Mouse (Mus musculus) c-Kit-negative CD71-positive TER-119-positive erythroid progenitor cells, embryonic 14.5 days (primary cell): ENCODE measurements around the gene Map4k1.

ENCODE experiments used
- DNase-seq: peaks from one replicate; pipeline ENCODE4 v3.0.0-alpha.2; 2013; ENCODE audit warnings: low read depth, low spot score

The Map4k1 gene

GRCm38 (mm10) chr7:29026195-29026594, 44.3 kb downstream of the Map4k1 start:
- no peak for DNase-seq

GRCm38 (mm10) chr7:29026811-29027210, 45.0 kb downstream of the Map4k1 start:
- DNase-seq, result no peak

GRCm38 (mm10) chr7:29028761-29029160, 46.9 kb downstream of the Map4k1 start:
- no peak for DNase-seq

GRCm38 (mm10) chr7:29029690-29030656, 48.1 kb downstream of the Map4k1 start:
- DNase-seq, result peak; percentile 31

GRCm38 (mm10) chr7:29031641-29032040, 49.8 kb downstream of the Map4k1 start:
- no peak for DNase-seq

- DNase-seq, result no peak
Observed at GRCm38 (mm10) chr7:29032685-29033084, 50.8 kb downstream of the Map4k1 start.

GRCm38 (mm10) chr7:29037261-29037660, 55.4 kb downstream of the Map4k1 start:
- no peak for DNase-seq

GRCm38 (mm10) chr7:29039604-29039984, 57.7 kb downstream of the Map4k1 start:
- peak; percentile 77 for DNase-seq

GRCm38 (mm10) chr7:29039985-29040661, 58.3 kb downstream of the Map4k1 start:
- DNase-seq, result no peak

- no peak for DNase-seq
Observed at GRCm38 (mm10) chr7:29041194-29041593, 59.3 kb downstream of the Map4k1 start.

GRCm38 (mm10) chr7:29043016-29043673, 61.3 kb downstream of the Map4k1 start:
- no peak for DNase-seq

- no peak for DNase-seq
Observed at GRCm38 (mm10) chr7:29043674-29044057, 61.8 kb downstream of the Map4k1 start.

GRCm38 (mm10) chr7:29044302-29044701, 62.5 kb downstream of the Map4k1 start:
- DNase-seq, result no peak

GRCm38 (mm10) chr7:29046533-29046932, 64.7 kb downstream of the Map4k1 start:
- DNase-seq, result no peak

- no peak for DNase-seq
Observed at GRCm38 (mm10) chr7:29048070-29048469, 66.2 kb downstream of the Map4k1 start.

- no peak for DNase-seq
Observed at GRCm38 (mm10) chr7:29048615-29049014, 66.8 kb downstream of the Map4k1 start.

GRCm38 (mm10) chr7:29050797-29051196, 68.9 kb downstream of the Map4k1 start:
- DNase-seq, result no peak

- DNase-seq, result no peak
Observed at GRCm38 (mm10) chr7:29052821-29053220, 71.0 kb downstream of the Map4k1 start.
